Mouse (Mus musculus): ENCODE measurements at regions not wholly inside any gene's neighbourhood (a gene's known extent, or its start where the extent isn't known, plus 50 kb on each side); places are given as distances from the start of the nearest gene placed in this dataset.
"Not testable (repeated sequence)": the region's sequence is repeated elsewhere in the genome, so short reads cannot be mapped to it uniquely, and the experiment has no call there.

- ATAC-seq (replicated peaks; ENCODE audit: insufficient number of reproducible peaks, low FRiP score, low TSS enrichment, poor library complexity, severe bottlenecking) = peak; percentile 79
These were observed 99.3 kb upstream of the Bmp2k start for GRCm38 (mm10) chr5:96898120-96898672.

GRCm38 (mm10) chr5:96898695-96899094, 98.8 kb upstream of the Bmp2k start:
- no peak for ATAC-seq (replicated peaks; ENCODE audit: insufficient number of reproducible peaks, low FRiP score, low TSS enrichment, poor library complexity, severe bottlenecking)

- 0 out of 2 replicates have a peak, but pooled peaks have one; percentile 15 for ATAC-seq (replicated peaks; ENCODE audit: insufficient number of reproducible peaks, low FRiP score, low TSS enrichment, poor library complexity, severe bottlenecking)
These were observed 91.8 kb upstream of the Bmp2k start for GRCm38 (mm10) chr5:96905572-96906271.

- ATAC-seq (replicated peaks; ENCODE audit: insufficient number of reproducible peaks, low FRiP score, low TSS enrichment, poor library complexity, severe bottlenecking) = not testable (repeated sequence)
These were observed 89.1 kb upstream of the Bmp2k start for GRCm38 (mm10) chr5:96908371-96908770.

GRCm38 (mm10) chr5:96909218-96909617, 88.3 kb upstream of the Bmp2k start:
- ATAC-seq (replicated peaks; ENCODE audit: insufficient number of reproducible peaks, low FRiP score, low TSS enrichment, poor library complexity, severe bottlenecking) = no peak

GRCm38 (mm10) chr5:96911550-96912253, 85.8 kb upstream of the Bmp2k start:
- peak; percentile 86 for ATAC-seq (replicated peaks; ENCODE audit: insufficient number of reproducible peaks, low FRiP score, low TSS enrichment, poor library complexity, severe bottlenecking)

- ATAC-seq (replicated peaks; ENCODE audit: insufficient number of reproducible peaks, low FRiP score, low TSS enrichment, poor library complexity, severe bottlenecking) = peak; percentile 38
These were observed 85.2 kb upstream of the Bmp2k start for GRCm38 (mm10) chr5:96912254-96912635.

GRCm38 (mm10) chr5:96912781-96913180, 84.7 kb upstream of the Bmp2k start:
- no peak for ATAC-seq (replicated peaks; ENCODE audit: insufficient number of reproducible peaks, low FRiP score, low TSS enrichment, poor library complexity, severe bottlenecking)

- no peak for ATAC-seq (replicated peaks; ENCODE audit: insufficient number of reproducible peaks, low FRiP score, low TSS enrichment, poor library complexity, severe bottlenecking)
These were observed 83.8 kb upstream of the Bmp2k start for GRCm38 (mm10) chr5:96913711-96914110.

- ATAC-seq (replicated peaks; ENCODE audit: insufficient number of reproducible peaks, low FRiP score, low TSS enrichment, poor library complexity, severe bottlenecking) = no peak
These were observed 82.6 kb upstream of the Bmp2k start for GRCm38 (mm10) chr5:96914696-96915404.

GRCm38 (mm10) chr5:96916897-96917296, 80.6 kb upstream of the Bmp2k start:
- ATAC-seq (replicated peaks; ENCODE audit: insufficient number of reproducible peaks, low FRiP score, low TSS enrichment, poor library complexity, severe bottlenecking) = peak; percentile 36

- peak; percentile 59 for ATAC-seq (replicated peaks; ENCODE audit: insufficient number of reproducible peaks, low FRiP score, low TSS enrichment, poor library complexity, severe bottlenecking)
These were observed 79.8 kb upstream of the Bmp2k start for GRCm38 (mm10) chr5:96917596-96918258.

GRCm38 (mm10) chr5:96919149-96919548, 78.3 kb upstream of the Bmp2k start:
- no peak for ATAC-seq (replicated peaks; ENCODE audit: insufficient number of reproducible peaks, low FRiP score, low TSS enrichment, poor library complexity, severe bottlenecking)

- no peak for ATAC-seq (replicated peaks; ENCODE audit: insufficient number of reproducible peaks, low FRiP score, low TSS enrichment, poor library complexity, severe bottlenecking)
These were observed 76.5 kb upstream of the Bmp2k start for GRCm38 (mm10) chr5:96921037-96921436.

- ATAC-seq (replicated peaks; ENCODE audit: insufficient number of reproducible peaks, low FRiP score, low TSS enrichment, poor library complexity, severe bottlenecking) = no peak
These were observed 76.0 kb upstream of the Bmp2k start for GRCm38 (mm10) chr5:96921511-96921910.

GRCm38 (mm10) chr5:96921973-96922715, 75.3 kb upstream of the Bmp2k start:
- ATAC-seq (replicated peaks; ENCODE audit: insufficient number of reproducible peaks, low FRiP score, low TSS enrichment, poor library complexity, severe bottlenecking) = no peak

- no peak for ATAC-seq (replicated peaks; ENCODE audit: insufficient number of reproducible peaks, low FRiP score, low TSS enrichment, poor library complexity, severe bottlenecking)
These were observed 74.8 kb upstream of the Bmp2k start for GRCm38 (mm10) chr5:96922716-96923076.

- no peak for ATAC-seq (replicated peaks; ENCODE audit: insufficient number of reproducible peaks, low FRiP score, low TSS enrichment, poor library complexity, severe bottlenecking)
These were observed 74.0 kb upstream of the Bmp2k start for GRCm38 (mm10) chr5:96923526-96923925.

Measured in monocyte, adult 5-6 weeks (primary cell).